Mouse (Mus musculus): ENCODE results near the gene Rasal3.

DNA sequence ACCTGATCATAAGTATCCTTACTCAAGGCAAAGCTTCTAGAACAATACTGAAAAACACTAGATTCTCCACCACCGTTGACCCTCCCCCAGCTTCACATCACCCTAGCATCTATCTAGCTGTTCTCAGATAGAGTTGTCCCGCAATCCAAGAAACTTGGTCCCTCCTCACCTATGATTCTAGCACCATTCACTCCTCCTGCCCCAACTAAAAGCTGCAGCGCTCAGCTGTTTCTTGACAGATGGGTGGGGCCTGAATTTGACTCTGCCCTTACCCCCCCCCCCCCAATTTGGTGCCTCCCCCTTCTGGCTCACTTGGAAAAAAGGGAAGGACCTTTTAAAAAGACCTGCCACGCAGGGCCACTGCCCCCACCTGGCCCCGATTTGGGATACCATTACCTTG, 38.5 kb downstream of the Rasal3 start:
- no peak for TF ChIP-seq GATA1 (IDR thresholded peaks at IDR 0.05; ENCODE audit: borderline replicate concordance, low read length)
- TF ChIP-seq FLI1 (IDR thresholded peaks at IDR 0.05; ENCODE audit: low read length) = no peak
